Mouse (Mus musculus) erythroblast, embryonic 14.5 days (primary cell): ENCODE results near the gene Olfr689. TPM values are rescaled to one million over a fixed set of nuclear protein-coding genes. Genes with fewer than 3 reads are reported as not detected.

Source experiments
- H3K27me3 ChIP-seq: 2 replicates; pipeline ENCODE4 v1.6.1; 2012; ENCODE audit warnings: inconsistent platforms; ENCODE audit not compliant: control insufficient read depth
- H3K36me3 ChIP-seq: 2 replicates; pipeline ENCODE4 v1.6.1; 2012; ENCODE audit warnings: mild to moderate bottlenecking, inconsistent platforms; ENCODE audit not compliant: control insufficient read depth
- H3K4me1 ChIP-seq: 2 replicates; pipeline ENCODE4 v1.6.1; 2012; ENCODE audit warnings: inconsistent platforms; ENCODE audit not compliant: control insufficient read depth
- H3K4me3 ChIP-seq: replicated peaks from 2 replicates; pipeline ENCODE3; 2012; ENCODE audit warnings: moderate library complexity, mild to moderate bottlenecking, inconsistent platforms
- H3K9me3 ChIP-seq: 2 replicates; pipeline ENCODE4 v1.6.1; 2012; ENCODE audit warnings: low read length, inconsistent platforms, mixed read lengths; ENCODE audit not compliant: control insufficient read depth
- GATA1 ChIP-seq: IDR thresholded peaks from 2 replicates; pipeline ENCODE4 v1.6.1; 2012; ENCODE audit warnings: low read length, inconsistent platforms, mixed read lengths
- TAL1 ChIP-seq: IDR thresholded peaks from 3 replicates; pipeline ENCODE4 v1.6.1; 2012; ENCODE audit warnings: low read length, inconsistent platforms, mixed read lengths
- polyA plus RNA-seq: library from polyadenylated mRNA; stranded (reverse); fragments of >175 nt; gene quantifications from 2 replicates; pipeline ENCODE4 v1.2.3, GENCODE M21; 2012

Gene Olfr689
- polyA plus RNA-seq, 1 experiment: not detected

DNA sequence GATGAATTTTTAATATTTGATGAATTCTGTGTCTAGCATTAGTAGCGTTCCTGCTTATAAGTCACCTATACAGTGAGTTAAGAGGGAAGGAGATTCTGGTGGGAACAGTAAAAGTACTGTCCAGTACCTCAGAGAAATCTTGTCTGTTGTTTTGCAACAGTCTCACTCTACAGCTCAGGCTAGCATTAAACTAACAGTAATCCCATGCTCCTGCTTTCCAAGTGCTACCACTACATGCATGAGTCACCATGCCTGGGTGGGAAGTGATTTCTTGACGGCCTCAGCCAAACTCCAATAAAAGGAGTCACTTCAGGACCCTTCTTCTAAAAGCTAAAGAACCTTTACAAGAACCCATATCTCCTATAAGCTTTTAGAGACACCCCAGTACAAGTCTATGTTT is 50.7 kb downstream of the Olfr689 start:
- no peak overlapping the region for H3K4me3 ChIP-seq
- TF ChIP-seq GATA1 (no peak), TAL1 (no peak)
- no peaks in the 10 kb centered on the region for H3K36me3 ChIP-seq
- no peaks in the 10 kb centered on the region for H3K9me3 ChIP-seq
- no peaks in the 10 kb centered on the region for H3K27me3 ChIP-seq
- no peaks in the 10 kb centered on the region for H3K4me1 ChIP-seq

DNA sequence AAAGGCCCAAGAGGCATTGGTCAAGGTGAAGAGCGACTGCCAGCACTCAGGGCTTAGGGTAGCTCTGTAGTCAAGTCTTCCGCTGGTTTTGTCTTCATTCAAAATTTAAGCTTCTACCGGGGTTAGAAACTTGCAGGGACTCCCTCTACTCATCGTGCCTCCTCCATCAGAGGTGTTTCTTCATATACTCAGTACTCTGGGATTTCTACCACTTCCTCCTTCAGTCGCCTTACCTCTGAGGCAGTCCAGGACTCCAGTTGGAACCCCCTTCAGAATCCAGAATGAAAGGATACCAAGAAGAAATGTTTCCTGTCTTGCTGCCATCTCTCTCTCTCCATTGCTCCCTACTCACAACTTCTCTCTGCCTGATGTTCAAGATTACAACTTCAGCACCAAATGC is 56.3 kb downstream of the Olfr689 start:
- H3K4me1 ChIP-seq: no peaks in the 10 kb centered on the region
- H3K9me3 ChIP-seq: no peaks in the 10 kb centered on the region
- H3K4me3 ChIP-seq: no peak overlapping the region
- H3K27me3 ChIP-seq: no peaks in the 10 kb centered on the region
- H3K36me3 ChIP-seq: no peaks in the 10 kb centered on the region
- no peak for TF ChIP-seq TAL1

DNA sequence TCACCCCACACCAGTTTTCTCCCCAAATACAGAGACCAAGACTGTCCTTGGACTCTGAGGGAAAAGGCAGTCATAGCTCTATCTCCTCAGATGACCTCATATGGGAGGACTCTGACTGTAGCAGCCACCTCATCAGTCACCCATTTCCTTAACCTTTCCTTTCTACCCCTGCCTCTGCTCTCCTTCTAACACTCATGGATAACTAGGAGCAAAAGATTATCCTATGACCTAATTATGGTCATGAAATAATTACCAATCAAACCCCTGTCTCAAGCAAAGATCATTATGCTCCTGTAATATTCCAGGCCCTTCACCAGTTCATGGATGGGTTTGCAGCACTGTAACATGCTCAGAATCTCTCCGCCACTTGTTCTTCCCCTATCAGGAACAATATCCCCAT is 57.0 kb downstream of the Olfr689 start, which contains the start of gene Olfr692:
Gene Olfr692 (plus strand): TSS at position 301 of the 400 bp plus-strand sequence.
- H3K27me3 ChIP-seq: no peaks in the 10 kb centered on the region
- no peaks in the 10 kb centered on the region for H3K4me1 ChIP-seq
- no peak within 1 kb of the TSS for H3K4me3 ChIP-seq
- TF ChIP-seq TAL1 (no peak), GATA1 (no peak)
- no peaks in the 10 kb centered on the region for H3K36me3 ChIP-seq
- no peaks in the 10 kb centered on the region for H3K9me3 ChIP-seq

DNA sequence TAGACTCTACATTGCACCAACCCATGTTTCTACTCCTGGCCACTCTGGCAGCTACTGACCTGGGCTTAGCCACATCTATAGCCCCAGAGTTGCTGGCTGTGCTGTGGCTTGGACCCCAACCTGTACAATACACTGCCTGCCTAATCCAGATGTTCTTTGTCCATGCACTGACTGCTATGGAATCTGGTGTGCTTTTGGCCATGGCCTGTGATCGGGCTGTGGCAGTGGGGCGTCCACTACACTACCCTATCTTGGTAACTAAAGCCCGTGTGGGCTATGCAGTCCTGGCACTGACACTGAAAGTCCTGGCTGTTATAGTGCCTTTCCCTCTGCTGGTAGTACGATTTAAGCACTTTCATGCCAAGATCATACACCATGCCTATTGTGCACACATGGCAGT is 57.6 kb downstream of the Olfr689 start:
- Histone ChIP-seq H3K27me3 (no peaks in the 10 kb centered on the region), H3K4me1 (no peaks in the 10 kb centered on the region; the same call in 1 of the 2 replicates), H3K4me3 (no peak overlapping the region), H3K36me3 (no peaks in the 10 kb centered on the region), H3K9me3 (no peaks in the 10 kb centered on the region)
- TF ChIP-seq GATA1 (no peak), TAL1 (no peak)

Other genes with a start within 250 kb of the Olfr689 start
- not detected in 2 replicates for gene Olfr678, start 246.7 kb upstream of the Olfr689 start, polyA plus RNA-seq
- 0.01 and 0.02 TPM in 2 replicates for gene Olfr679, start 230.0 kb upstream of the Olfr689 start, polyA plus RNA-seq
- not detected in 2 replicates for gene Olfr680-ps1, start 218.3 kb upstream of the Olfr689 start, polyA plus RNA-seq
- not detected in 2 replicates for gene Olfr681, start 194.3 kb upstream of the Olfr689 start, polyA plus RNA-seq
- not detected in 2 replicates for gene Olfr683, start 164.2 kb upstream of the Olfr689 start, polyA plus RNA-seq
- not detected in 2 replicates for gene Olfr684, start 147.5 kb upstream of the Olfr689 start, polyA plus RNA-seq
- gene Olfr685, start 125.2 kb upstream of the Olfr689 start, polyA plus RNA-seq: not detected in 2 replicates
- not detected in 2 replicates for gene Olfr686, start 103.7 kb upstream of the Olfr689 start, polyA plus RNA-seq
- not detected in 2 replicates for gene Olfr688, start 23.1 kb upstream of the Olfr689 start, polyA plus RNA-seq
- gene Olfr690, start 22.9 kb downstream of the Olfr689 start, polyA plus RNA-seq: not detected in 2 replicates
- not detected in 2 replicates for gene Olfr691, start 31.1 kb downstream of the Olfr689 start, polyA plus RNA-seq
- gene Olfr692, start 57.1 kb downstream of the Olfr689 start, polyA plus RNA-seq: not detected in 2 replicates
- not detected in 2 replicates for gene Gm5901, start 63.9 kb downstream of the Olfr689 start, polyA plus RNA-seq
- 3.4 and 4.0 TPM in 2 replicates for gene Fam160a2, start 88.9 kb downstream of the Olfr689 start, polyA plus RNA-seq
- gene Cnga4, start 93.4 kb downstream of the Olfr689 start, polyA plus RNA-seq: not detected in 2 replicates
- not detected in 2 replicates for gene Cckbr, start 114.6 kb downstream of the Olfr689 start, polyA plus RNA-seq
- 0.07 TPM in 1 of 2 replicates, not detected in the other for gene Cavin3, start 171.1 kb downstream of the Olfr689 start, polyA plus RNA-seq
- 2.2 and 2.8 TPM in 2 replicates for gene Smpd1, start 243.2 kb downstream of the Olfr689 start, polyA plus RNA-seq